Mouse (Mus musculus) layer of hippocampus, postnatal 25 days (tissue): Measurements from ENCODE around the gene Gm29094. TPM values are rescaled to one million over a fixed set of nuclear protein-coding genes. Genes with fewer than 3 reads are reported as not detected.
"Not testable (repeated sequence)": the region's sequence is repeated elsewhere in the genome, so short reads cannot be mapped to it uniquely, and the experiment has no call there.

Source experiments
- DNase-seq, 2 experiments: peaks; one replicate each; pipeline ENCODE4 v3.0.0; 2022; ENCODE audit warnings: mixed read lengths in 2 of 2, low spot score in 1 of 2; ENCODE audit errors: extremely low spot score in 1 of 2
- total RNA-seq, 2 experiments: library from RNA; stranded (reverse); gene quantifications; 2 replicates each; pipeline ENCODE4 v1.2.3; 2021

The Gm29094 gene
- total RNA-seq, 2 experiments from 2014 or later: not detected

GRCm38 (mm10) chr9:89238976-89239505 lies 39.9 kb downstream of the Gm29094 start:
- not testable (repeated sequence) for DNase-seq

GRCm38 (mm10) chr9:89240516-89241019 lies 41.4 kb downstream of the Gm29094 start:
- not testable (repeated sequence) for DNase-seq

- DNase-seq: no peak
Observed at GRCm38 (mm10) chr9:89253400-89253799, 54.2 kb downstream of the Gm29094 start.

GRCm38 (mm10) chr9:89256556-89257335 lies 57.6 kb downstream of the Gm29094 start:
- no peak for DNase-seq

- no peak for DNase-seq
Observed at GRCm38 (mm10) chr9:89263968-89264367, 64.8 kb downstream of the Gm29094 start.

GRCm38 (mm10) chr9:89264571-89264970 lies 65.4 kb downstream of the Gm29094 start:
- DNase-seq: no peak

Other genes starting within 250 kb of the Gm29094 start
- gene Bcl2a1a, start 242.5 kb upstream of the Gm29094 start, total RNA-seq: not detected
- gene Trim43b, start 106.5 kb upstream of the Gm29094 start, total RNA-seq: under 1 TPM in 1 of 2 experiments, not detected in 1; 0.26 TPM
- 1 to 10 TPM in 1 of 2 experiments, under 1 TPM in 1; 0.87 to 1.3 TPM for gene Bcl2a1b, start 170 bp upstream of the Gm29094 start, total RNA-seq
- 10 to 100 TPM; 29.0 to 37.9 TPM for gene Mthfs, start 11.3 kb downstream of the Gm29094 start, total RNA-seq